8 mouse cellular contexts compared by ENCODE assay signal in genomic region chr1:166378431-166379012, GRCm38 (mm10). TPM values are rescaled to one million over a fixed set of nuclear protein-coding genes. Genes with fewer than 3 reads are reported as not detected.
A peak's percentile ranks its signal among the peaks of the same experiment; 100 is the strongest.
DNase-seq lines count a peak whose midpoint lies in the region; ATAC-seq and TF ChIP-seq lines count a peak whose summit lies in the region.

No protein-coding gene starts in this region.

- H3K27ac ChIP-seq in heart, embryonic 10.5 days: peak overlapping the region; percentile 99
- peak overlapping the region; percentile 89; the same call in 1 of the 2 replicates for H3K27ac ChIP-seq in forebrain, embryonic 12.5 days
- H3K27ac ChIP-seq in liver, embryonic 14.5 days: peak overlapping the region; percentile 56

- 5% methylated on average over 21 of the region's 21 CpGs for WGBS in heart, embryonic 10.5 days
- WGBS in forebrain, embryonic 12.5 days: 6% methylated on average over 21 of the region's 21 CpGs
- WGBS in liver, embryonic 14.5 days (ENCODE audit: insufficient replicate concordance): 9% methylated on average over 21 of the region's 21 CpGs

- TF ChIP-seq CTCF in E14TG2a.4 (conservative IDR thresholded peaks at IDR 0.05; ENCODE audit: low read length): no peak
- no peak for TF ChIP-seq CTCF in liver, embryonic 14.5 days (IDR thresholded peaks at IDR 0.05; ENCODE audit: low read depth)

- H3K9ac ChIP-seq in forebrain, embryonic 12.5 days: peak overlapping the region; percentile 98
- peak overlapping the region; percentile 83 for H3K9ac ChIP-seq in liver, embryonic 14.5 days (replicated peaks)

- TF ChIP-seq EP300 in liver, embryonic 14.5 days (IDR thresholded peaks at IDR 0.05; ENCODE audit: low read depth): no peak

- no peaks in the 10 kb centered on the region for H3K9me3 ChIP-seq in heart, embryonic 10.5 days
- H3K9me3 ChIP-seq in E14TG2a.4 (ENCODE audit: low read length): peaks cover 4% of the 10 kb centered on the region; the same call in 1 of the 2 replicates
- no peaks in the 10 kb centered on the region for H3K9me3 ChIP-seq in forebrain, embryonic 12.5 days
- no peaks in the 10 kb centered on the region for H3K9me3 ChIP-seq in liver, embryonic 14.5 days (ENCODE audit: control insufficient read depth, low read length)

- H3K4me3 ChIP-seq in heart, embryonic 10.5 days: peak overlapping the region; percentile 100
- H3K4me3 ChIP-seq in E14TG2a.4 (replicated peaks; ENCODE audit: low read length): peak overlapping the region; percentile 89
- peak overlapping the region; percentile 98 for H3K4me3 ChIP-seq in forebrain, embryonic 12.5 days (replicated peaks)
- H3K4me3 ChIP-seq in liver, embryonic 14.5 days (ENCODE audit: insufficient read depth in 1 of 2, low read depth in 2 of 2, low read length in 2 of 2): peak overlapping the region; percentile 75 to 90

- H3K4me1 ChIP-seq in heart, embryonic 10.5 days: peaks cover 7% of the 10 kb centered on the region
- peaks cover 14% of the 10 kb centered on the region for H3K4me1 ChIP-seq in E14TG2a.4 (replicated peaks; ENCODE audit: low read depth, low read length)
- H3K4me1 ChIP-seq in forebrain, embryonic 12.5 days: peaks cover 21% of the 10 kb centered on the region
- peaks cover 9 to 17% of the 10 kb centered on the region in 2 experiments for H3K4me1 ChIP-seq in liver, embryonic 14.5 days (replicated peaks; ENCODE audit: control insufficient read depth in 2 of 2, insufficient read depth in 2 of 2, low read length in 1 of 2)

- H3K36me3 ChIP-seq in heart, embryonic 10.5 days: peaks cover 16% of the 10 kb centered on the region
- no peaks in the 10 kb centered on the region for H3K36me3 ChIP-seq in E14TG2a.4 (ENCODE audit: insufficient read depth, low read length)
- peaks cover 14% of the 10 kb centered on the region for H3K36me3 ChIP-seq in forebrain, embryonic 12.5 days (replicated peaks)
- no peaks in the 10 kb centered on the region; the same call in none of the 2 replicates for H3K36me3 ChIP-seq in liver, embryonic 14.5 days (replicated peaks; ENCODE audit: control insufficient read depth, insufficient read depth, low read depth)

- no peaks in the 10 kb centered on the region for H3K27me3 ChIP-seq in heart, embryonic 10.5 days (ENCODE audit: insufficient read depth, poor library complexity, severe bottlenecking)
- H3K27me3 ChIP-seq in E14TG2a.4 (ENCODE audit: insufficient read depth, low read length): peaks cover 47% of the 10 kb centered on the region
- H3K27me3 ChIP-seq in forebrain, embryonic 12.5 days: no peaks in the 10 kb centered on the region
- H3K27me3 ChIP-seq in liver, embryonic 14.5 days (ENCODE audit: control insufficient read depth, insufficient read depth, low read length): no peaks in the 10 kb centered on the region

- DNase-seq in heart, embryonic 10.5 days (ENCODE audit: low spot score): no peak
- no peak for DNase-seq in heart, adult 11 months
- DNase-seq in liver, embryonic 14.5 days (ENCODE audit: low read depth in 3 of 3, low spot score in 3 of 3): no peak
- no peak for DNase-seq in frontal cortex, postnatal 10 days (ENCODE audit: low spot score in 2 of 2)
- no peak for DNase-seq in cerebellum, adult 11-12 months
- no peak for DNase-seq in spleen, postnatal 14 days (ENCODE audit: low spot score in 2 of 2)

- H3K4me2 ChIP-seq in forebrain, embryonic 12.5 days: peak overlapping the region; percentile 67
- H3K4me2 ChIP-seq in liver, embryonic 14.5 days (ENCODE audit: low read depth): peak overlapping the region; percentile 69

- no peak for ATAC-seq in forebrain, embryonic 12.5 days (ENCODE audit: low FRiP score)
- ATAC-seq in liver, embryonic 14.5 days (ENCODE audit: insufficient read depth): no peak

RNA-seq across cellular contexts. Expression of gene Tada1, which starts 0.4 kb away (rescaled TPM):
- 35.6 and 44.5 TPM in 2 replicates for polyA plus RNA-seq in heart, embryonic 10.5 days (2016; fragmentation: Nextera tagmentation; extraction: Ambion mirVana)
- 63.0 and 66.7 TPM in 2 replicates for polyA plus RNA-seq in forebrain, embryonic 12.5 days (2016; fragmentation: Nextera tagmentation; extraction: Ambion mirVana)
- 11.0 and 13.7 TPM in 2 replicates for polyA plus RNA-seq in liver, embryonic 14.5 days (2012; rRNA removed)
- polyA plus RNA-seq in liver, embryonic 14.5 days (2014; fragmentation: Nextera tagmentation; extraction: Ambion mirVana): 21.7 and 23.0 TPM in 2 replicates

RNA-seq across cellular contexts. Expression of gene Pogk, which starts 31.1 kb away (rescaled TPM):
- polyA plus RNA-seq in heart, embryonic 10.5 days (2016; fragmentation: Nextera tagmentation; extraction: Ambion mirVana): 11.9 and 12.7 TPM in 2 replicates
- 51.7 and 54.1 TPM in 2 replicates for polyA plus RNA-seq in forebrain, embryonic 12.5 days (2016; fragmentation: Nextera tagmentation; extraction: Ambion mirVana)
- polyA plus RNA-seq in liver, embryonic 14.5 days (2012; rRNA removed): 0.71 and 1.1 TPM in 2 replicates
- 0.61 and 0.63 TPM in 2 replicates for polyA plus RNA-seq in liver, embryonic 14.5 days (2014; fragmentation: Nextera tagmentation; extraction: Ambion mirVana)
